Mouse (Mus musculus): Measurements from ENCODE around the gene Whrn.

The Whrn gene

DNA sequence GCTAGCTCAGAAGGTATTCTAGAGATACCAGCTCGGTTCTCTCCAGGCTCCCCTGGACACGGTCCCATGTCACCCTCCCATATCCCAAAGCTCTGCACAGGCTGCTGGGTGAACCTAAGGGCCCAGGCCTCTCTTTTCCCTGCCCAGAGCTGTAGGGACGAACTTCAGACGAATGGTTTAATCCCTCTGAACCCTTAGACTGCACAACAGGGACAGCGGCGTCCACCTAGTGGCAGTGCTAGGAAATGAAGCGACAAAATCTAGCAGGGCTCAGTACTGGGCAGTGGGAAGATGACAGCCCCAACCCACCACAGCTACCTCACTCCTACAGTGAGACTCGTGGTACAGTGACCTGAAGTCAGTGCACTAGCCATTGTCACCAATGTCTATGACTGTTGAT lies 87.1 kb downstream of the Whrn start:
- DNase-seq (ENCODE audit: low read depth, low spot score), result peak; percentile 56

DNA sequence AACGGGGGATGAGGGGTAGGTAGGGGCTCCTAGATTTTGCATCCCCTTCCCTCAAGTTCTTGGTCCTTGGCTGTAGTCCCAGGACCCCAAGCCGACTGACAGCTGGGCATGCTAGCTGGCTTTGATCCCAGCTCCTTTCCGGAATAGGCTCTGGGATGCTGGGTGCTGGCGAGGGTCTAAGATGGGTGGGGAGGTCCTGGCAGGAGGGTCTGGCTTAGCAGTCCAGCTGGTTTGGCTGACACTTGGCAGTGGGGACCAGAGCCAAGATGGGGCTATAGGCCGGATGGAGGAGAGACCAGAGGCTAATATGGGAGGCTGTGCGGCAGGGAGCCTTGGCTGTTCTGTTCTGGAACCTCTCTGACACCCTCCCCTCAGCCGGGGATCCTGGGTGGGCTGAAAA lies 87.5 kb downstream of the Whrn start:
- no peak for DNase-seq (ENCODE audit: low read depth, low spot score)

DNA sequence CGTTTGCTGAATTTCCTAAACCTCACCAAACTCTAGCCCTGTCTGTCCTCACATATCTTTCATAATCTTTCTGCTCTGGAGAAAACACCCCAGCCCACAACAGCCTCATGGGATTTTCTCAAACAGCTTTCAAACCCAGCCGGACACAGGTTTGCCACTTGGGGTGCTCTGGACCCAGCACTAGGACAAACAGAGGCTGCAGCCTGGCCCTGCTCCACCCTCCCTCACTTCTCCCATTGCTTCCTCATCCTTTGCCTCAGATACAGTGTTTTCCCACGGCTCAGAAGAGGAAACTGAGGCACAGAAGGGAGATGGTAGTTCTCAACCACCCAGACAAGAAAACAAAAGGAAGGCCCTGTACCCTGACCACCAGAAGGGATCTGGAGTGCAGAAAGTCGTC lies 90.1 kb downstream of the Whrn start:
- no peak for DNase-seq (ENCODE audit: low read depth, low spot score)

- no peak for DNase-seq (ENCODE audit: low read depth, low spot score)
Measured at GRCm38 (mm10) chr4:63405051-63405450, 90.7 kb downstream of the Whrn start.

- DNase-seq (ENCODE audit: low read depth, low spot score), result no peak
Measured at GRCm38 (mm10) chr4:63404205-63404604, 91.6 kb downstream of the Whrn start.

DNA sequence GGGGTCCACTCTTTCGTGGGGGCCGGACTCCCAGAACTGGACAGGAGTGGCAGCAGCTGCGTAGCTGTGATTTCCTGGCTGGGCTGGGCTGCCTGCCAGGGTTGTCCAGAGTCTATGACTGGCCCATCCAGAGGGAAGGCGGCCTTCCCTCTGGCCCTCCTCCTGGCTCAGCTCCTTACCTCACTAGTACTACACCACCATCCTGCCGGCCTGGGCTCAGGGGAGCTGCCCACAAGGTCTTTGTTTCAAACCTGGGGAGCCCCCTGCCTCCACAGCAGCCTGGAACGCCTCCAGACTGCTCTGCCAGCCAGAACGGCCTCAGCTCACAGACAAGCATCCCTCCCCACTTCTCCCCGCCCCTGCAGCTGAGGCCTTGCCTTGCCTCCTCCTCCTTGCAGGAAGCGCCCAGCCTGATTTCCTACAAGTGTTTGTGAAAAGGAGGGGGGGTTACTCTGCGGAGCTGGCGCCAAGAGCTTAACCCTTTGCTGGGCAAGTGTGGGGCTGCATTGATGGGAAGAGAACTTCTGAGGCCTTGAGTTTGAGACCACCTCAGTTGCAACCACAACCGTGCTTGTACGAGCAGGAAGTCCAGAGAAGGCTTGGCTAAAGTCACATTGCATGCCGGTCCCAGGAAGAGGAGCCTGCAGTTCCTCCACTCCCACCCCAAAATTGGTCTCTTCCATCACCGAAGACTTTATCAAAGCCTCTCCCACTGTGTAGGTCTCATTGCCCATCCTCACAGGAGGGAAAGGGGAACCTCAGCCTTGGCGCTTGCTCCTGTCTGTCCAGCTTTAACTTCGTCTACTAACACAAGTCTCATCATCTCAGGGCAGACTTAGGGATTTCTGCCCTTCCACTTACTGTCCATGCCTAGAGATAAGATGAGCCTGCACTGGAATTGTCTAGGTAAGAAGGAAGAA lies 92.5 kb downstream of the Whrn start, which contains the start of gene Akna:
Akna (minus strand) TSS at position 315 of the 920 bp plus-strand sequence.
- DNase-seq (ENCODE audit: low read depth, low spot score), result peak; percentile 52

DNA sequence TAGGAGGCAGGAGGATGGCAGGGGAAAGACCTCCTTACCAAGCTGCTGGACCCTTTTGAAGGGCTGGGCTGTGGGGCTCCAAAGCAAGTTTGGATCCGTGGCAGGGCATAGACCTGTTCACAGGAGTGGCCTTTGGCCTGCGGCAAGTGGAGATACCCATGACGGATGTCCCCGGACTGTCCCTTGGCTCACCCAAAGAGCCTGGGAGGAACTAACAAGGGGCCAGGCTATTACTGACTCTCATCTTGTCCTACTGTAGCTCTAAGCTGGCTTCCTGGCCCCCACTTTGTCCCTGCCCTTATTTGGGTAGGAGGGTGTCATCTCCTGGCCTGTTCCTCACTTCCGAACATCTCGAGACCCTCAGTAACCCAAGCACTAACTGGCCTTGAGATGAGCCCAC lies 93.2 kb downstream of the Whrn start:
- DNase-seq (ENCODE audit: low read depth, low spot score), result no peak

- DNase-seq (ENCODE audit: low read depth, low spot score), result no peak
Measured at GRCm38 (mm10) chr4:63402056-63402455, 93.7 kb downstream of the Whrn start.

GRCm38 (mm10) chr4:63401620-63402019 lies 94.2 kb downstream of the Whrn start:
- no peak for DNase-seq (ENCODE audit: low read depth, low spot score)

DNA sequence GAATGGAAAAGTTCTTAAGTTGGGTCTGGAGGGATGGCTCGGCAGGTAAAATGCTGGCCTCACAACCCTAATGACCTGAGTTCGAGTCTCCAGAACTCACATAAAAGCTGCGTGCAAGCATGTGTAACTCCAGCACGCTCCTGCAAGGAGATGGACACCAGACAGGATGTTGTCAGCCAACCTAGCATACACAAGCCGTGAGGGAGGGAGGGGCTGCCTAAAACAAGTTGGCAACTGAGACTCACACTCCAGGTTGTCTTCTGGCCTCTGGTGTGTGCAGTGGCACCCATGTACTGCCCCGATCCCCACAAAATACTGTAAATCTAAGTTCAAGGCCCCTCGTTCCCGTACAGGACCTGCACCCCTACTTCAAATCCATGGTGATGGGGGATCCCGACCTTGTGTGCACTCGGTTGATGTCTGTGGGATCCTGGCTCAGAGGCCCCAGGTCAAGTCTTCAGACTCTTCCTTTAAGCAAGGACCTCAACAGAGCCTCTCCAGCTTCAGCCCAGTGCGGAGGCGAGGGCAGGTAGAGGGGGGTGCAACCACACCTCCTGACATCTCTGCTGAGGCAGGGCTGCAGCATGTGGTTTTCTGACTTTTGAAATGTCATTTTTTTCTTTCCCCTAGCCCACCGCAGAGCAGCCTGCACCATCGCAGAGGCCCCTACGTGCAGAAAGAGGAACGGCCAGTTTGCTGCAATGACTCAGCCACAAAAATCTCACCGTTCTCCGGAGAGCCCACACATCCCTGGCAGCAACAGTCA lies 95.1 kb downstream of the Whrn start:
- no peak for DNase-seq (ENCODE audit: low read depth, low spot score)

DNA sequence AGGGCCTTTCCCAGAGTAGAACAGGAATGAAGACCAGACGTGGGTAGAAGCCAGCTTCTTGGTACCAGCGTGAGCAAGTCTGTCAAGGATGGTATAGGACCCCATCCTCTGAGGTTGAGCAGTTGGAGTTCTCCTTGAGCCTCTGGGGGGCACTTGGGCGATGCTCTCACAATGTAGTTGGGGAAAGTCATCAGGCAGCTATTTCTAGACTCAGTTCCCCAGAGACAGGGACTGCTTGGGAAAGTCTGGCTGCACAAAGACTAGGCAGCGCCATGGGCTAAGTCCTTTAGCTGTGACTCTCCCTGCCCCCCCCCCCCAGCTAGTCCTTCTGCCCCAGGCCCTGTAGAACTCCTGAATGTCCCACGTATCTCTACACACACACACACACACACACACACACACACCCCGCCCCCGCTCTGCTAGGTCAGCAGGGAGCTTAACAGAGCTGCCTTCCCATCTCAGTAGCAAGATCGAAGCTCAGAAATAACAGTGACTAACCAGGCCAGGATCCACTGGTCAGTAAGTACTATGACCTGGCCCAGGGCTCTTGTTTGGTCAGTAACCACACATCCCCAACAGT lies 96.0 kb downstream of the Whrn start:
- DNase-seq (ENCODE audit: low read depth, low spot score), result no peak

DNA sequence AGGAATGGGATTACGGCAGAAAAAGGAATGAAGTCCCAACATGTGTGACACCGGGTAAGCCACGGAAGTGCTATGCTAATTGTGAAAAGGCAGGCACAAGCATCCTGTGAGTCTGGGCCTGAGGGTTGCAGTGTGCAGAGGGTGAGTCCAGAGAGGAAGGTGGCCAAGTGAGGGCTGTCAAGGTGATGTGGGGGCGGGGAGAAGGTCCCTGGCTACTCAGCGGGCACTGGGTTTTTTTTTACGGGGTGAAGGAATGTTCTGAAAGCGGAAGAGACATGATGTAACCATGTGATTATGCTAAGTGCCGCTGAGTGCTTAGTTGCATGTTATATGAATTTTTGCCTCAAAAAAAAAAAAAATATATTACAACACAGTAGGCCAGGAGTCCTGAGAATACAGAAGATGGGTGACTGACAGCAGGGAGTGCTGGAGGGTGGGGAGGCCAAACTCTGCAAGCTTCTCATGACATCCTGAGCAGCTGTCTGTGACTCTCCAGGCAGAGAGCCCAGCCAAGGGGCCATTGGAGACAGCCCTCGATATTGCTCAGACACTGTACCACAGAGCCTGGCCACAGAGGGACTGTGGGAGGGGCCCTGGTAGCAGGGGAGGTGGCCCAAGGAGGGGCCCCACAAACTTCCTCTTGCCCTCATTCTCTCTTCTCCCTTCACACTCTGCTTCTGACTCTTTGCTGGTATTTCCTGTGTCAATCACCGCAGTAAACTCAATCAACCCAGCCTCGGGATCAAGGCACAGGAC lies 96.8 kb downstream of the Whrn start:
- no peak for DNase-seq (ENCODE audit: low read depth, low spot score)

DNA sequence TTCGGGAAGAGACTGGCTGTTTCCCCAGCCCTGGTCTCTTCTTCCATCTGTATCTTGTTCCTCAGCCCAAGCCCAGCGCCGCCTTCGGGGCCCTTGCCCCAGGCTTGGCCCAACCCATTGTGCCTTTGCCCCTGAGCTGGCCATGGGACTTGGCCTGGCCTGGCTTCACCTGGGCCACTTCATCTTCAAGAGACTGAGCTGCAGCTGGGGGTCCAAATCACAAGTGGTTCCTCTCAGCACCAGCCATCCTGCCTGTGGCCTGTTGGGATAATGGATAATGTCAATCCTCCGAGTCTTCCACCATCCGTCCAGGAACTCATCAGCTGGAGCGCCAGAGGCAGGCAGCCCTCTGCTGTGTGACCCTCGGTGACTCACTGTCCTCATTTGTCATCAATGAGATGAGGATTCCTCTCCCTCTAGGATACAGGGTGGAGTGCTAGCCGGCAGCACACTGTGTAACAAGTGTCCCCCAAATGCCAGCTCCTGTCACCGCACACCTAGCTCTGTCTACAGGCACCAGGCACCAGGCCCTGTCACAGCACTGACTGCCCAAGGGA lies 97.7 kb downstream of the Whrn start:
- no peak for DNase-seq (ENCODE audit: low read depth, low spot score)

GRCm38 (mm10) chr4:63391322-63391721 lies 104.5 kb downstream of the Whrn start:
- no peak for DNase-seq (ENCODE audit: low read depth, low spot score)

GRCm38 (mm10) chr4:63389887-63390528 lies 105.8 kb downstream of the Whrn start:
- DNase-seq (ENCODE audit: low read depth, low spot score), result no peak

DNA sequence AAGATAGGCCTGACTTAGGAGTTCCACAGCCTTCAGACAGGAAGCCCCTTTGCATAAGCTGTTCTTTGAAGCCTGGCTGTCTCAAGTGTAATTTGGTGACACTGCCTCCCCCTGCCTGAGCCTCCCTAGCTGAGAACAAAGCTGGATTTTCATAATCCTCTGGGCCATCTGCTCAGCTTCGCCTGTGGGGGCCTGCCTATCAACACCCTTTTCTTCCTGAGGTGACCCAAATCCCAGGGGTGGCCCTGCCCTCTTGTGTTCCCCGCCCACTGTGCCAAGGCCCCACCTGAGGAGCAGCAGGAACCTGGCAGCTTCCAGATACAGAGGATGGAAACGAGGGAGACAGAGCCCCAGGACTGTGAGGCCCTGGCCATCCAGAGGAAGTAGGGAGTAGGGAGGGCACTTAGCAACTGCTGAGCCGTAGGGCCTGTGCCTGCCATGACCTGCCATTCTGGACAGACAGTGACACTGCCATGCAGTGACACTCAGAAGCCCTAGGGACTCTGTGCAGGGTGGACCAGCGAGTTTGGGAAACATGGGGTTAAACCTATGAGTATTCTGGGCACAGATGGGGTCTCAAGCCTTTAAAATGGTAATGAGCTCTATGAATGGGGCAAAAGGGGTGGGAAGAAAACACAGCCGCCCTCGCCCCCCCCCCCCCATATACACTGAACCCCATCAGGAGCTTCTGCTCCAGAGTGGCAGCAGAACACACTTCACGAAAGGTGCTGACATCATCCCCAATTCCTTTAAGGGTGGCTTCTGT lies 106.5 kb downstream of the Whrn start:
- no peak for DNase-seq (ENCODE audit: low read depth, low spot score)

DNA sequence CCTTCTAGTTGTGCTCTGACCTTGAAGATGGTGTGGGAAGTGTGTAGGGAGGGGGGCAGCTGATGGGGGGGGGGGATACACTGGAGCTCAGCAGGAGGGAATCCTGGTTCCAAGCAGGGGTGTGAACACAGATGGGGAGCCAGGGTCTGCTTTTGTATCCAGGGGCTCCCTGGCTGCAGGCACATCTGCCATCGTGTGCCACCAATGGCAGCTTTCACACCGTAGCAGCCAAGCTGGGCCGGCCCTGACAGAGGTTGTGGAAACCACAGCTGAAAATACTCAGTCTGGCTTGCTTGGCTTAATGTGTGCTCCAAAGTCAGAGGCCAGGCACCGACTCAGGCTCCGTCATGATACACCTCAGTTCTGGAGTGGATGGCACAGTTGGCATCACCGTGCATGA lies 107.8 kb downstream of the Whrn start:
- DNase-seq (ENCODE audit: low read depth, low spot score), result no peak

GRCm38 (mm10) chr4:63385784-63386183 lies 110.0 kb downstream of the Whrn start:
- DNase-seq (ENCODE audit: low read depth, low spot score), result peak; percentile 11

DNA sequence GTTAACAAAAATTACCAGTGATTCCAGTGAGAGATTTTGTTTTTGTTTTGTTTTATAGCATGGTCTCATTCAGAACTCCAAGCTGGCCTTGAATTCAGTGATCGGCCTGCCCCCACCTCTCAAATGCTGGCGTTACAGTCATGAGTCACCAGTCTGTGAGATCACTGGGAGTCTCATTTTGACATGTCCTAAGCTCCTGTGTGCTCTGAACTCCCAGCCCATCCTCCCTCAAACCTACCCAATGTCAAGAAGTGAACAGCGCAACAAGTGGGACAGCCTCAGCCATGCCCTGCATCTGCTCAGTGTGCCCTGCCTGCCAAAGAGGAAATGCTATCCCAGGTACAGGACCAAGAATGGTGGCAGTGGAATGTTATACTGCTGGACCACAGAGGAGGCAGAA lies 110.5 kb downstream of the Whrn start:
- DNase-seq (ENCODE audit: low read depth, low spot score), result no peak

DNA sequence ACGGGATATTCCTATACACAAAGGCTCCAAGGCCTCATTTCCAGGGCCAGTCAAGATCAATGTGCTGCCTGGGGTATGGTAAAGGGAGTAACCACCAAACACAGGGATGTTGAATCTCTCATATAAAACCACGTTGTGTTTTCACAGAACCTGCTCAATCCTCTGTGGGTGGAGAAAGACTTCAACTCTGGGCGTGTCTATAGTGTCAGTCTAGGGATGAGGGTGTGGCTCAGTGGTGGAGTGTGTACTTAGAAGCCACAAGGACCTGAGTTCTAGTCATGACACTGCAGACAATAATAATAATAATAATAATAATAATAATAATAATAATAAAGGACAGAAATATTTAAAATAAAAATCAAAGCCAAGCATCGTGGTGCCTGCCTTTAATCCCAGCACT lies 111.5 kb downstream of the Whrn start:
- no peak for DNase-seq (ENCODE audit: low read depth, low spot score)
